Mouse (Mus musculus) testis, postnatal 14 days (tissue): ENCODE results near the gene Kif17.
A peak's percentile ranks its signal among the peaks of the same experiment; 100 is the strongest.
"Not testable (repeated sequence)": the region's sequence is repeated elsewhere in the genome, so short reads cannot be mapped to it uniquely, and the experiment has no call there.

Experiments used
- DNase-seq: peaks from one replicate; pipeline ENCODE4 v3.0.0; 2021; ENCODE audit warnings: low spot score

Kif17 gene

DNA sequence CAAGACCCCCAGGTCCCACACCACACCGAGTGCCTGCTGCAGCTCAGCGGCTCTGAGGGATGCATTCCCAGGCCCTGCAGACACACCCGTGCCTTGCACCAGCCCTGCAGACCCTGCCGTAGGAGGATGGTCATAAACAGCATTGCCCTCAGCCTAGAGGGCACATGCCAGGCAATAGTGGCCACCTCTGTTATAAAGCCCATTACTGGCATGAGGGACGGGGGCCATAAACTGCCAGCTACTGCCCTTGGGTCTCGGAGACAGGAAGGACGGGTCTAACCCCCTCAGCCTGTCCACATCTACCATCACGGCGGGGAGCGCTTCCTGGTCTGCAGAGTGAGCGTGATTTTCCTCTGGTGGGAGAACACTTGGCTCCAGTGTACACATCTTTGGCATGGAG is 62.8 kb downstream of the Kif17 start:
- DNase-seq = no peak

DNA sequence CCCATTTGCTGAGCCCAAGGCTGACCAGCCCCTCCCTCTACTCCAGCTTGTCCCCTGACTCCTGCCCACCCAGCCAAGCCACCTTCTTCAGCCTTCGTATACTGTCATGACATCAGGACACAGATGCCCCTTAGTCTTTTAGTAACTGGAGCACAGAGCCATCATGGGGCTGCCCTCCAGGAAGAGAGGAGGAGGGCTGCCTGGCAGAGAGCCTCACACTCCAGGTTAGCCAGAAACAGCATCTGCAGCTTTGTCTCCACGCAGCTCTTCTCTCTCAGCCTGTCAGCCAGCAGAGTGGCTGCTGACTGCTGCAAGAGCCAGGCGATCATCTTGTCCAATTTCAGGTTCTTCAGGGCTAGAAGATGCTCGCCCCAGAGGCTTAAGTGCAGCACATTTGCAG is 63.6 kb downstream of the Kif17 start:
- no peak for DNase-seq

DNA sequence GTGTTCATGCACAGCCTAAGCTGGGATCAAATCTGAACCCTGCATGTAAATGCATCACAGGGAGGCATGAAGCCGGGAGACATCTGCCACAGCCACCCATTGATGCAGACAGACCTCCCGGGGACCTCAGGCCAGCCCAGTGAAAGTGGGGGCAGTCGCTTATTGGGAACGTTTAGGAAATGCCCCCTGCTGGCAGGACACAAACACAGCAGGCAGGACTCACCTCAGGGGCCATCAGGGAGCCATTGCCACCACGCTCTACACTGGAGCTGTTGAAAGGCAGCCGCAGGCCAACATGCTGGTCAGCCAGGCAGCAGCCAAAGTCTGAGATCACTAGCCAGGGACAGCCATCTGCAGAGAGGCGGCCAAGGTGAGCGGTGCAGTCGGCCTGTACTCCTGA is 65.5 kb downstream of the Kif17 start:
- no peak for DNase-seq

DNA sequence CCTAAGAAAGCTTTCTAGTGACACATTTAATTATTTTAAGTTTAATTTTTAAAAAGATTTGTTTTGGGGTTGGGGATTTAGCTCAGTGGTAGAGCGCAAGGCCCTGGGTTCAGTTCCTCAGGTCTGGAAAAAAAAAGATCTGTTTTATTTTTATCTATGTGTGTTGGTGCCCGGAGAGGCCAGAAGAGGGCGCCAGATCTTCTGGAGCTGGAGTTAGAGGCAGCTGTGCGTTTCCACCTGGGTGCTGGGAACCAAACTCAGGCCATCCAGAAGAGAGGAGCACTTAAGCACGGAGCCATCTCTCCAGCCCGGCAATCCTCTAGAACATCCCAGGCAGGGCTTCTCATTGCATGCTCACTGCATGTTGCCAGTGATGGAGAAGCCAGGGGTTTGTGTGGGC is 66.1 kb downstream of the Kif17 start:
- DNase-seq = no peak

DNA sequence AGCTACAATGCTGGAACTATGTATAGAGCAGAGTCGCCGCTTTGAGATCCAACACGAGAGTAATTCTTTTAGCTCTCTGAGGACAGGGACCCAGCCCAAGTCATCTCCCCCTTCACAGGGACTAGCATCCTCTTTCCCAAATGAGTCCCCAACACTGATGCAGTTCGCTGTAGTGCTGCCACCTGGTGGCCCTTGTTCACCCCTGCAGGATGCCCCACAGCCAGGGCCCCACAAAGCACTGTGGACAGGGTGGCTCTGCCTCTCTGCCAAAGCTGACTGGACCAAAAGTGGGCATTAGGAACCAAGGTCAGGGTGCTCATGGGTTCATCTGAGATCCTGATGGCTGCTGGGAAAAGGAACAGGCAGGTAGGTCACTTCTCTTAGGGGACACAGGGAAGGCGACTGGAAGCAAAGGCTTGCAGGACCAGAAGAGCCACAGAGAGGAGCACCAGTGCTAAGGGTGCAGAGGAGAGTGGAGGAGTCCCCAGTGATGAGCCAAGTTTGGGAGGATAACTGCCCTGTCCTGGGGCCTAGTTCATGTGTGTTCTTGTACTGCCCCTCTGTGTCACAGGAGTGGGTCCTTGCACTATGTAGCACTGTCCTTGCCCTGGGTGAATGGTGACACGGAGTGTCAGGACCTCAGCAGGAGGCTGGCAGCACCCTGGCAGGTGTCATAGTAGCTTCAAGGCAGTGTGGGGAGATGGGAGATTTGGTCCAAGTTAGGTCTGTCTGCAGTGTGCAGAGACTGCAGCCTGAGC is 68.5 kb downstream of the Kif17 start:
- no peak for DNase-seq

DNA sequence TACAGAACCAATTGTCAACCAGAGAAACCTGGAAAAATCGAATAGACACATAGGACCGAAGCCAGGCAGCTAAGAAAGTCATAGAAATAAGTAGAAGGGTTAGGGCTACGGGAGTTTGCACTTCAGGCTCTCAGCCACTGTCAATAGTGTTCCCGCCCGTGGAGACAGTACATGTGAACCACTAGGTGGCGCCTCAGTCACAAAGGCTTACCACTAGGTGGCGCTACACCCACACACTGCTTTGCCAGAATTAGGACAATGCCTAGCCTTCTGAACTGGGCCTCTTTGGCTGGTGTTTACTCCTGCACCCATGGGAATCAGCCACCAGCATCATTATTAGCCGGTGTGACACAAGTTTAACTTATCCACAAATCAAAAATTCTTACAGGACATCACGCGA is 69.3 kb downstream of the Kif17 start:
- DNase-seq = peak; percentile 79

DNA sequence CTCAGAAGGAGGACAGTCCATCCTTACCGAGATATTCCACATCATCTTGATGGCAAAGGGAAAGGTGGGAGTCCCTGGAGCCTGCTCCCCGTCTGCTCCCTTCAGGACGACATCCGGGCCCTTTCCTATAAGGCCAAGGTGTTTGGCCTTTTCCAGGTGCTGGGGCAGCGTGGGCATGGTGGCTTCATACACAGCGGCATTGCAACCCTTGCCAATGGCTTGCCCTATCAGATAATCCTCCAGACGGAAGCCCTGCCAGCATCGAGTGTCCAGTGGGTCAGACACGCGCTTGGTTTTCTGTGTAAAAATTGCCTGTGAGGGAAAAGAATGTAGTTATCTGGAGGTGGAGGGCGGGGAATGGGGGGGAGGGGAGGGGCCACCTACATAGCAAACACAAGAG is 70.5 kb downstream of the Kif17 start:
- DNase-seq = no peak

DNA sequence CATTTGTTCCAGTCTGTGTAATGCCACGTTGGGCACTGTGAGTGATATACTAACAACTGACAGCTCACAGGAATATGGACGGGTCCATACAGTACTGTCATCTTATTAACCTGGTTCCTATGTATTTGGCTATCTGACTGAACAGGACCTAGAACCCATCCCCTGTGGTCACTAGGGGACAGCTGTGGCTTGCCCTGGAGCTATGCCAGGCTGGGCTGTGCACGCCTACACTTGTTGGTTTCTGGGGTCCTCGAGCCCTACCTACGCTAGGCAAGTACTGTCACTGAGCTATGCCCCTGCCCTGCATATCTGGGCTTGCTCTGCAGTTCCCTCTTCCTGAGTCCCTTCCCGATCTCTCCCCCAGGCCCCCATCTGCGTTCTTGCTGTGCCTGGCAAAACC is 71.3 kb downstream of the Kif17 start:
- no peak for DNase-seq

DNA sequence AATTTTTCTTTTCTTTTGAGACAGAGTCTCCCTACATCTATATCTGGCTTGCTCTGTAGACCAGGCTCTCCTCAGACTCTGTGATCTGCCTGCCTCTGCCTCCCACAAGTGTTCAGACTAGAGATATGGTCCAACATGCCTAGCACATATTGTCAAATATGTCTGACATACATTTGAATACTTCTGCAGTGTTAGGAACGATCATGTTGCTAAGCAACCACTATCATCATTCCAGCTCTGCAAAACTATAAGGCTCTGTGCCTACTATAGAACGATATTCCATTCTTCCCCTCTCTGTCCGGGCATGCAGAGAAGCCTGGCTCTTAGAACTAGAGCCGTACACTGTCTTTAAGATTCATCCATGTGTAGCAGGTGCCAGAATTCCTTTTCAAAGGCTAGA is 72.5 kb downstream of the Kif17 start:
- DNase-seq = no peak

DNA sequence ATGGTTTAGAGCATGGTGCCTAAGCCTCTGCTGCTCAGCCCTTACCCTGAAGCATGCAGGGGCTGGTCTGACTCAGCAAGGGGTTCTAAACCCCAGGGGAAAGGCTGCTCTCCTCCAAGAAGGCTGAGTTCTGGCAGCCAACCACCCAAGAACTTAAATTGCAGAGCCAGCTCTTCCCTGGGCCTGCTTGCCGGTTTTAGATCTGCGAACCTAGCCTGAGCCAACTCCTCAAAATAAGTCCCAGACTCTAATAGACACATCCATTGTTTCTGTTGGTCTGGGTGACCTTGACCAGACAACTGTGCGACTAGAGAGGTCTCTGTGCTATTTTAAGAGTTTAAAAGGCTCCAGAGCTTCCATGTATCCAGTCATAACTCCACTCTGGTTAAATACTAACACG is 73.5 kb downstream of the Kif17 start:
- peak; percentile 63 for DNase-seq

DNA sequence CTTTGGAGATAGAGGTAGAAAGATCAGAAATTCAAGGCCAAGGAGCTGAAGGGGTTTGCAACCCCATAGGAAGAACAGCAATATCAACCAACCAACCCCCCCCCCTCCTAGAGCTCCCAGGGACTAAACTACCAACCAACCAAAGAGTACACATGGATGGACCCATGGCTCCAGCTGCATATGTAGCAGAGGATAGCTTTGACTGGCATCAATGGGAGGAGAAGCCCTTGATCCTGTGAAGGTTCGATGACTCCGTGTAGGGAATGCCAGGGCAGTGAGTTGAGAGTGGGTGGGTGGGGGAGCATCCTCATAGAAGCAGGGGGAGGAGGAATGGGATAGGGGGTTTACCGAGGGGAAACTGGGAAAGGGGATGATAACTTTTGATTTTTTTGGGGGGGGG is 74.2 kb downstream of the Kif17 start:
- DNase-seq = no peak

DNA sequence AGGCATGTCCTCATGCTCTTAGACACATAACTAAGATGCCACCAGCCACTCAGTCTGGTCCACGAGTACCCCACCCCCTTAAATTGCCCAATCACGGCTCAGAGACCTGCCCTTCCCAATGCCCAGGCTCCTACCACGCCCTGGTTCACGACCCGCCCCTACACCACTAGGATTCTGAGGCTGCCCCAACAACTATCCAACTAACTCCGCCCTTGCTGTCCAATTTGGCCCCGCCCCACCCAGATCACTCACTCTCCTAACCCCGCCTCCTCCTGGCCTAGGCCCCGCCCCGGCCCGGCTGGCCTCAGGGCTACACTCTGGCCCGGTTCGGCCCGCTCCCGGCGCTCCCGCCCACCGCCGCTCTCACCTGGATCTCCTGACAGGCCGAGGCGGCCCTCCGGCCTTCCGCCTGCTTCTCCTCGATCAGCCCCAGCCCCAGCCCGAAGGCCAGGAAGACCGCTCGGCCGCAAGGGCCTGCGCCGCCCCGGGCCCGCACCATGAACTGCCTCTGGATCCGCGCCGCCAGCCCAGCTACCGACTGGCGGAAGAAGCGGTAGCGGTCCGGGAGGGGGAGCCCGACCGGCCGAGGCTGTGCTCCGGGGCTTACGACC is 75.3 kb downstream of the Kif17 start:
- DNase-seq = peak; percentile 94

DNA sequence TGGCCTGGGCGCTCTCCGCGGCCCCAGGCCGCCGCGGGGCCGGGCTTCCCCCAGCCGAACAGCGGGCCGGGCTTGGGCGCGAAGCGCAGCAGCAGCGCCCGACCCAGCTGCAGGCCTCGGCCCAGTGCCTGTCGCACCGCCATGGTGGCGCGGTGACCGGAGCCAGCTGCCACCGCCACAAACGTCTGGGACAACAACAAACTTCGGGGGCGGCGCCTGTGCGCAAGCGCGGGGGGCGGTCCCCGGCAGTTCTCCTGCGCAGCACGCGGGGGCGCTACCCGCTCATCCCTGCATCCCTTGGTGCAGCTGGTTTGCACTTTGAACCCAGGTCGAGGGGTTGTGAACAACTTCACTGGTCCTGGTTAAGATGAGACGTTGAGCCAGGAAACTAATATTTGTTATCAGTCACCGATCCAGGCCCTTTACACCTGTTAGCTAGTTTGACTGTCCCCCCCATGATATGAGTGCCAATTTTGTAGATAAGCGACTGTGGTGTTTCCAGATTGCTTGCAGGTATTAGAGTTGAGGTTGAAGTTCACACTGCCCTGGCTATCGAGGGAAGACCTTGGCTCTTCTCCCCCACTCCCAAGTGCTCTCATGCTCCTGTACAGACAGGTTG is 76.0 kb downstream of the Kif17 start, which contains the start of gene Pink1:
TSS of gene Pink1 (minus strand) at position 231 of the 619 bp plus-strand sequence.
- DNase-seq = peak; percentile 88

DNA sequence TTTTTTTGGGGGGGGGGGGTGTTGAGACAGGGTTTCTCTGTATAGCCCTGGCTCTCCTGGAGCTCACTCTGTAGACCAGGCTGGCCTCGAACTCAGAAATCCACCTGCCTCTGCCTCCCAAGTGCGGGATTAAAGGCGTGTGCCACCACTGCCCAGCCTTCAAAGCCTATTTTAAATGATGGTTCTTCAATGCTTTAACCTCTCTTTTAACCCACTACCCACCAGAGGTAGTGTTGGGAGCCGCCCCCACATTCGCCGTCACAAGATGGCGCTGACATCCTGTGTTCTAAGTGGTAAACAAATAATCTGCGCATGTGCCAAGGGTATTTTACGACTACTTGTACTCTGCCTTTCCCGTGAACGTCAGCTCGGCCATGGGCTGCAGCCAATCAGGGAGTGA is 76.9 kb downstream of the Kif17 start:
- not testable (repeated sequence) for DNase-seq

DNA sequence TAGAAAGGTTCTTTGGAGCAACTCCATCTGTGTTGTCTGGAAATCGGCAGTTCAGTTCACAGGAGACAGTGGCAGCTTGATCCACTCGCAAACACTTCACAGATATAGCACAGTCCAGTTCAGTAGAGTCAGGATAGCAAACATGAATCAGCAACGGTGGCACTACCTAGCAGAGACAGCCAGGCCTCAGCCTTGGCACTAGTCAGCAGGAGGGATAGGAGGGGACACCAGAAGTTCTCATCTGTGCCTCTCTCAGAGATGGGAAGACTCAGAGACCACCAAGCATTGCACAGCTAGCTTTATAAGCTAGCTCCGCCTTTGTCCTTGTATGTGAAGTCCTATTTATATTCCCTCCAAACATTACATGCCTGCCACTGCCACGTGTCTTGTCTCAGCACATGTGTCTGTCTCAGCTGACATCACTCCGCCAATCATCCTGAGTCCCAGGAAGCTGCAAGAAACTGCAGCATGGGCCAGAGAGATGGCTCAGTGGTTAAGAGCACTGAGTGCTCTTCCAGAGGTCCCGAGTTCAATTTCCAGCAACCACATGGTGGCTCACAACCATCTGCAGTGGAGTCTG is 77.7 kb downstream of the Kif17 start:
- no peak for DNase-seq

DNA sequence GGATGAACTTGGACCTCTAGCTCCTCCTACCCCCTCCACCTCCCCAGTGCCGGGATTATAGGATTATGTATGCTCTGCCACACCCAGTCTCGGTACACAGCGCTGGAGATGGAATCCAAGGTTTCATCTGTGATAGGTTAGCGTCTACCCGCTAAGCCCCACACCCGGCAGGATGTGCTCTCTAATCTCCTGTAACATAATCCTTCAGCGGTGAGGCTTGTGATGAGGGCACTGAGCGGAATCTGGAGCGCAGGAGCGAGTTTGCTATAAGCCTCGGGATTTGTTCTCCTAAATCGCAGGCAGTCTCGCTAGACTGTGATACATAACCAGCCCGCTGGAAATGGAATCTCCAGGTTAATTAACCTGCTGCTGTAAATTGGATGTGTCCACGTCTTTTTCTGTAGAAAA is 80.0 kb downstream of the Kif17 start:
- no peak for DNase-seq

DNA sequence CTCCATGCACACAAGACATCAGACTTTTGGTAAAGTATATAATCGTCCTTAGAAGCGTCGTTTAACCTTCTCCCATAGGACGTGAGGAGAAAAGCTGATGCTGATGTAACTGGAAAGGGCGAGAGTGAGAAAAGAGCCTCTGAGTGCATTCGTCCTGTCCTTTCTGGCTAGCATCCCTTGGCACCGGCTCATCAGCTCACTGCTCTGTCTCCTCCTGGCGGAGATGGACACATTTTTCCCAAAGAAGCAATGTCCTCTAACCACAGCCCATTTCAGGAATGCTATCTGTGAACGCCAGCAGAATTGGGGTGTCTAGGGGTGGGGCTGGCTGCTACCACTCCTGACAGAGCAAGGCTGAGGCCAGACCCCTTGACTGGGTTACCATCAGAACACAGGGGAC is 81.4 kb downstream of the Kif17 start:
- no peak for DNase-seq

DNA sequence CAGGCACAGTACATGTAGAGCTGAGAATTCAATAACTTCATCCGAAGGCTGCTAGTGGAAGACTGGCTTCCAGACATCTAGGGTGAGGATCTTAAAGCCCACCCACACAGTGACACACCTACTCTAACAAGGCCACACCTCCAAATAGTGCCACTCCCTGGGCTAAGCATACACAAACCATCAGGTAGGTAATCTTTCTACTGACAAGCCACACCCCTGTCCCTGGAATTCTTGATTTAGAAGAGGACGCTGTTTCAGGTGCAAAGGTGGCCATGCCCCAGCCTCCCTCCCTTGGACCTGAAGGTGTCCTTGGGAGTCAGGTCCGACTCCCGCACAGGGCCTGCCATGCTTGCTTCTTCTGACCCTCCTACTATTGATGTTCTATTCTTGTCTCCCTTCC is 82.9 kb downstream of the Kif17 start:
- DNase-seq = no peak

DNA sequence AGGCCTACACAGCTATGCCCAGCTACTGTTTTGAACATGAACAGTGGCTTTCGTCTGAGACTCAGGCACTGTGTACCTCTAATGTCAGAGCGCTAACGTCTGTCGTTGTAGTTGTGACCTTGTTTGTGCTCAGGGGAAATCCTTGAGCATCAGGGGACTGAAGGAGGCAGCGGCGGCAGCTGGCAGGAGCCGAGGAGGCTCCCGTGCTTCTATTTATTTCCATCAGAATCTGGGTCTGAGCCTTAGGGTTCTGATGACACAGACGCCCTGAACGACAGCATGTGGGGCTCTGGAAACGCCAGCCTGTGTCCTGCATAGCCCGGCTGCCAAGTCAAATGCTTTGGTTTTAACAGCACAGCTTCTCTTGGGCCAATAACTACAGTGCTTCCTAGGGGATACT is 84.8 kb downstream of the Kif17 start:
- DNase-seq = no peak

DNA sequence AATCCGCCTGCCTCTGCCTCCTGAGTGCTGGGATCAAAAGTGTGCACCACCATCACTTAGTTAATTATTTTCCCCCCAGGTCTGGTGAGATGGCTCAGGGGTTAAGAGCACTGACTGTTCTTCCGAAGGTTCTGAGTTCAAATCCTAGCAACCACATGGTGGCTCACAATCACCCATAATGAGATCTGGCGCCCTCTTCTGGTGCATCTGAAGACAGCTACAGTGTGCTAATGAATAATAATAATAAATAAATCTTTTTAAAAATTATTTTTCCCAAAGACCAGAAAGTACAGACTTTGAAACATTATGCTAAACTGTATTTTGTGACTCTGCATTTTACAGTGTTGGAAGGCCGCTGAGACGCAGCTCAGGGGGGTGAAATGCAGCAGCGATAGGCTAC is 85.4 kb downstream of the Kif17 start:
- no peak for DNase-seq

DNA sequence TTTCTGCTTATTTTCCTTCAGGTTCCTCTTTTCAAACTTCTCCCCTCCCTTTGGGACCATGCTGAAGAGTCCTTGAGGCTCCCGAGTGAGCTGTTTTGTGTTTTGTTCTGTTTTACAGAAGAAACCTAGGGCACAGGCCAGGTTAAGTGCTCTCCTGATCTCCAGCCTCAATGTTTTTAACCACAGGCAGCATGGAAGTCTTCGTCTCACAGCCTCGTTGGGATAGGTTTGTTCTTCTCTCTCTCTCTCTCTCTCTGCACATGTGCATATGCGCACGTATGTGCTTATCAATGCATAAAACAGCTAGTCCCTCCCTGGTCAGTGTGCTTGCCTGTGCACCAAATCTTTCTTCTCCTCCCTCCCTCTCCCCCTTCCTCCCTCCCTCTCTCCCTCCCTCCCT is 86.6 kb downstream of the Kif17 start:
- no peak for DNase-seq

DNA sequence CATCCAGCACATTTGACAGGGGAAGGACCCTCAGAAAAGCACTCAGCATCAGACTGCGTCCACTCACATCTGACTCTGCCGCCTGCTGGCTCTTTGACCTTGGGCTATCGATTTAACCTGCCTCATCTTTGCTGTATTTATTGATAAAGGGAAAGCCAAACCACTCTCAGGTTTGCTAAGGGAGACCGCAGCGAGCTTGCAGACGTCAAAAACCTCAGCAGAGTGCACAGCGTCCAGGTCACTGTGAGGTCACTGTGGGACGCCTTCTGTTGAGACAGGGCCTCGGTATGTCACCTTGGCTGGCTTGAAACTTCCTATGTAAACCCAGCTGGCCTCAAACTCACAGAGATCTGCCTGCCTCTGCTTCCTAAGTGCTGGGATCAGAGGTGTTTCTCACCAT is 87.1 kb downstream of the Kif17 start:
- DNase-seq = no peak

DNA sequence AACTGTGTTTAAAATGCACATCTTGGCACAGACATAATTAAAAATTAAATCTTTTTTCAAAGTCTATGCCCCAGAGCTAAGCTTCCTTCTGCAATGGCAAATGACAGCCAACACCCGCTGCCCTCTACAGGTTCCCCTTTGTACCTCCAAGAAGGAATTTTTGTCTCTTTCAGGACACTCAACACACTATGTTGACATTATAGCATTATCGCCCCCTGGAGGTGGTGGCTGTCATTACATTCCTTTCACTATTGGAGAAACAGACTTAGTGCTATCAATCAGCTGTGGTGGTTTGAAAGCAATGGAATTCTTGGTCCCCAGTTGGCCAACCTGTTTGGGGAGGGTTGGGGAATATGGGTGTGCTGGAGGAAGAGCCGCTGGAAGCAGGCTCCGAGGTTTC is 89.7 kb downstream of the Kif17 start:
- no peak for DNase-seq
